Comparison of ENCODE assay signal across 38 mouse cellular contexts in genomic region chr14:13970513-13970912, GRCm38 (mm10). TPM values are rescaled to one million over a fixed set of nuclear protein-coding genes. Genes with fewer than 3 reads are reported as not detected.
"Had no signal": no experiment of that assay in that cellular context is flagged by ENCODE, and none has a peak within 500 bp of the region (broad histone marks: within the 10 kb centered on the region; RNA-seq: fewer than 3 reads in every experiment).

No protein-coding gene starts in this region.

- H3K4me3 ChIP-seq: embryonic facial prominence, embryonic 10.5 days; embryonic facial prominence, embryonic 12.5 days; embryonic facial prominence, embryonic 13.5 days; embryonic facial prominence, embryonic 15.5 days; erythroblast, embryonic 14.5 days; forebrain, embryonic 10.5 days; forebrain, embryonic 12.5 days; forebrain, embryonic 13.5 days; forebrain, embryonic 15.5 days; gastrocnemius, adult 2 months had no signal

- DNase-seq: cerebellum, adult 18-20 months; cerebellum, adult 2 months; cerebellum, adult 8-10 months; cerebellum, adult 9-10 months; cerebellum, adult 9-11 months; cerebellum, postnatal 10 days; cerebellum, postnatal 14 days; cerebellum, postnatal 25 days; cerebellum, postnatal 36 days; embryo, embryonic 11 days; forebrain, postnatal 0 days; gastrocnemius, adult 2 months; gastrocnemius, postnatal 10 days; gastrocnemius, postnatal 14 days; gastrocnemius, postnatal 25 days; gastrocnemius, postnatal 36 days; heart, adult 11 months had no signal

- H3K36me3 ChIP-seq: embryonic facial prominence, embryonic 10.5 days; embryonic facial prominence, embryonic 12.5 days; embryonic facial prominence, embryonic 13.5 days; embryonic facial prominence, embryonic 15.5 days; forebrain, embryonic 10.5 days; forebrain, embryonic 12.5 days; forebrain, embryonic 15.5 days had no signal

- H3K4me2 ChIP-seq: embryonic facial prominence, embryonic 12.5 days; embryonic facial prominence, embryonic 13.5 days; embryonic facial prominence, embryonic 15.5 days; forebrain, embryonic 12.5 days; forebrain, embryonic 13.5 days; forebrain, embryonic 15.5 days had no signal

- H3K9me3 ChIP-seq: embryonic facial prominence, embryonic 10.5 days; embryonic facial prominence, embryonic 12.5 days; embryonic facial prominence, embryonic 13.5 days; embryonic facial prominence, embryonic 15.5 days; forebrain, embryonic 10.5 days; forebrain, embryonic 12.5 days; forebrain, embryonic 13.5 days; forebrain, embryonic 15.5 days had no signal

- H3K27me3 ChIP-seq: embryonic facial prominence, embryonic 12.5 days; embryonic facial prominence, embryonic 13.5 days; embryonic facial prominence, embryonic 15.5 days; forebrain, embryonic 12.5 days; forebrain, embryonic 13.5 days; forebrain, embryonic 15.5 days had no signal

- ATAC-seq: forebrain, embryonic 13.5 days; forebrain, embryonic 14.5 days; forebrain, embryonic 15.5 days; forebrain, embryonic 16.5 days; forebrain, postnatal 0 days had no signal

- H3K9ac ChIP-seq: embryonic facial prominence, embryonic 12.5 days; embryonic facial prominence, embryonic 13.5 days; embryonic facial prominence, embryonic 15.5 days; forebrain, embryonic 12.5 days; forebrain, embryonic 13.5 days; forebrain, embryonic 15.5 days; forebrain, postnatal 0 days had no signal

- H3K4me1 ChIP-seq: embryonic facial prominence, embryonic 12.5 days; embryonic facial prominence, embryonic 15.5 days had no signal

- H3K27ac ChIP-seq: embryonic facial prominence, embryonic 10.5 days; embryonic facial prominence, embryonic 12.5 days; embryonic facial prominence, embryonic 13.5 days; embryonic facial prominence, embryonic 15.5 days; forebrain, embryonic 10.5 days; forebrain, embryonic 12.5 days; forebrain, embryonic 13.5 days; forebrain, embryonic 15.5 days; gastrocnemius, adult 2 months had no signal

RNA-seq across cellular contexts. Expression of gene Gm281, which starts 56.2 kb away (rescaled TPM):
- total RNA-seq: common myeloid progenitor, adult 5-6 weeks; forebrain, postnatal 0 days; gastrocnemius, adult 18-20 months; gastrocnemius, adult 2 months; gastrocnemius, adult 8-10 months; gastrocnemius, postnatal 10 days; gastrocnemius, postnatal 14 days; gastrocnemius, postnatal 25 days; gastrocnemius, postnatal 36 days; gastrocnemius, postnatal 4 days; granulocyte monocyte progenitor cell, adult 5-6 weeks had no signal
- polyA plus RNA-seq: cerebellum, adult 2 months; cortical plate, adult 2 months; embryonic facial prominence, embryonic 10.5 days; embryonic facial prominence, embryonic 11.5 days; embryonic facial prominence, embryonic 12.5 days; embryonic facial prominence, embryonic 13.5 days; erythroblast, embryonic 14.5 days; forebrain, embryonic 10.5 days; forebrain, embryonic 11.5 days; forebrain, embryonic 12.5 days; forebrain, embryonic 13.5 days; forebrain, embryonic 14.5 days; forebrain, embryonic 15.5 days; forebrain, embryonic 16.5 days; frontal cortex, adult 2 months; gonadal fat pad, adult 2 months had no signal
